Mouse (Mus musculus): Measurements from ENCODE around the gene Shroom1.
"Not testable (repeated sequence)": the region's sequence is repeated elsewhere in the genome, so short reads cannot be mapped to it uniquely, and the experiment has no call there.

The Shroom1 gene

DNA sequence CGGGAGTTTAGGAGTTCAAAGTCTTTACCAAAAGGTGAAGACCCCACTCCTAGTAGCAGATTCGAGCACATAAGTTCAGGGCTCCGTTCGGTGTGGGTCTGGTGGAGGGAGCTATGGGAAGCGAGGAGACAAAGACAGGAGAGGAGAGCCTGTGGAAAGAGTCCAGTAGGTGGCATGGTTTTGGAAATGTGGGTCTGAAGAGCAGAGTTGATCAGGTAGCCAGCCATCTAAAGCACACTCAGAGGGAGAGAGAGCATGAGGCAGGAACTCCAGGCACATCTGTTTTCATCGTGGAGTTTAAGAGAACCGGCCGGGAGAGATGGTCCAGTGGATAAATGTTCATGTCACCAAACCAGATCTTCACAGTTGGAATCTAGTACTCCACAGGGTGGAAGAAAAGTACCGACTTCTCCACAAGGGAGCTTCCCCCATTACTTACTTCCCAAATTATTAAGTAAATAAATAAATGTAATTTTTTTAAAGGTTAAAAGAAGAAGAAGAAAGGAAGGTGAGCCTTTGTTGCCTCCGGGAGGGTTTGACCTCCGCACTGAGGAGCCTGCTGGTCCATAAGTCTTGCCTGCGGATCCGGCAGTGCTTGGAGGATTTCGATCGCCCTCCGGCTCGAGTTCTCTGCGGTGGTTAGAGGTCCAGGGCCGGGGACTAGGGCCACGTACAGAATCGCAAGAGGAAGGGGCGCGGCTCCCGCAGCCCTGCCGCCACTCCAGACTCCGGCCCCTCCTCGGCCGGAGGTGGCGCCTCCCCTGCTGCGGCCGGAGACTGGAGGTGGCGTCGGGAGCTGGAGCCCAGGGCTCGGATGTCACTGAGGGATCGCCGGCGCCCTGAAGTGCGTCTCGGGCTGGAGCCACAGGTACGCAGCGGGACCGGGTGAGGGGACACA, at the start of gene Shroom1, which contains the start of gene Gm10447:
Gene Shroom1, plus strand, starts transcription at position 732 of the 898 bp plus-strand sequence.
Gene Gm10447, minus strand, starts transcription at position 637 of the 898 bp plus-strand sequence.
- no peak for DNase-seq (ENCODE audit: low read depth, low spot score)

DNA sequence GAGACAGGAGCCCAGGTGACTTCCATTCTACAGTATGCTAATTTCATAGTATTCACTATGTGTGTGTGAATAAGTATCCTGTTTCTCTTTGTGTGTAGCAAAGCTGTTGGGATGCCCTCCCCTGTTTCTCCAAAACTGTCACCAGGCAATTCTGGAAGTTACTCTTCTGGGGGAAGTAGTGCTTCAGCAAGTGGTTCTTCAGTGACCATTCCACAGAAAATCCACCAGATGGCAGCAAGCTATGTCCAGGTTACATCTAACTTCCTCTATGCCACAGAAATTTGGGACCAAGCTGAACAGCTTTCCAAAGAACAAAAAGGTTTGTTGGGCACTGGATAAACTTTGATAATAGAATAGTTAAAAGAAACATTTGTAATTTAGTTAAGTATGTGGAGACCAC, 45.3 kb upstream of the Shroom1 start:
- DNase-seq (ENCODE audit: low read depth, low spot score): no peak

- DNase-seq (ENCODE audit: low read depth, low spot score): no peak
These were observed 43.1 kb upstream of the Shroom1 start for GRCm38 (mm10) chr11:53413871-53414270.

GRCm38 (mm10) chr11:53418048-53418447, 39.0 kb upstream of the Shroom1 start:
- no peak for DNase-seq (ENCODE audit: low read depth, low spot score)

DNA sequence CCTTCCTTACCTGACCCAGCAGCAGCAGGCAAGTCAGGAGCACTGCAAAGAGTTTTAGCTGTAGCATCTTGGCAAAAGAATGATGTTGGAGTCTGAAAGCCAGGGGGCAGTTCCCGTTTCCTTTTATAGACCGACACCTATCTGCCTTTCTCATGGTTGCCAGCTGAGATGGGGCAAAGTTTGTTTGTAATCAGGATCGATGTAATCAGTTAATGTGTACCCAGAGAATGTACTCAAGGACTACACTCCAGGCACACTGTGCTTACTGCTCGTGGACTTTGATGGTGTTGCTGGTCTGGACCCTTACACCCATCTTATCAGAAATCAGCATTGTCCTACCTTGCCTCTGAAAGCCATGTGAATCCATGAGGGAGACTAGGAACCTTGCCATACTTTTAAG, 34.0 kb upstream of the Shroom1 start, which contains the start of gene Leap2:
Gene Leap2, minus strand, starts transcription at position 135 of the 400 bp plus-strand sequence.
- DNase-seq (ENCODE audit: low read depth, low spot score): no peak

GRCm38 (mm10) chr11:53424826-53425225, 32.2 kb upstream of the Shroom1 start:
- no peak for DNase-seq (ENCODE audit: low read depth, low spot score)

DNA sequence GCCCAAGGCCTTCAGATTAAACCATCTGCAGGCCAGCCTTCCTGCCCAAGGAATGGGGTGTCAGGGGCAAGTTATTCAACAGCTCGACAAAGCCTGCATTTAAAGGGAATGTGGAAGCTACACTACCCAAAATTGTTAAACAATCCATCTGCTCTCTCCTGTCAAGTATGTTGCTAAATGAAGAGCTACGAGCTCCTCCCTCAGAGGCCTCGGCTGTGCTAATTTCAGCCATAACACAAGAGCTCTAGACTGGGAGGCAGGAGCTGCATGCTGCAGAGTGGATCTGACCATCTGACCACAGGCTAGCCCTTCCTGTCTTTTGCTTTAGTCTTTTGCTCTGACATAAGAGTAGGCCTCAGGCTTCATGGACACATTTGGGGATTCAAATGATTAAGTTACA, 31.8 kb upstream of the Shroom1 start:
- DNase-seq (ENCODE audit: low read depth, low spot score): no peak

- DNase-seq (ENCODE audit: low read depth, low spot score): no peak
These were observed 31.2 kb upstream of the Shroom1 start for GRCm38 (mm10) chr11:53425711-53426255.

DNA sequence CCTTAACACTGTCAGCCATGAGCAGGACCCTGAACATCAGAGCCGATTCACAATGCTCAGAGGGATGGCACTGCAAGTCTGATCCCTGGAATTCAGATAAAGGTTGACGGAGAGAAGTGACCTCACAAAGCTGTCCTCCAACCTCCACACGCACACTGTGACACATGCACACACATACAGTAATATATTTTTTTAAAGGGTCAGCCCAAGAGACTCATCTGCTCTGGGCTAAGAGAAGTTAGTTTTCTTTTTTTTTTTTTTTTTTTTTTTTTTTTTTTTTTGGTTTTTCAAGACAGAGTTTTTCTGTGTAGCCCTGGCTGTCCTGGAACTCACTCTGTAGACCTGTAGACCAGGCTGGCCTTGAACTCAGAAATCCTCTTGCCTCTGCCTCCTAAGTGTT, 30.1 kb upstream of the Shroom1 start:
- not testable (repeated sequence) for DNase-seq (ENCODE audit: low read depth, low spot score)

- no peak for DNase-seq (ENCODE audit: low read depth, low spot score)
These were observed 28.9 kb upstream of the Shroom1 start for GRCm38 (mm10) chr11:53427993-53428715.

DNA sequence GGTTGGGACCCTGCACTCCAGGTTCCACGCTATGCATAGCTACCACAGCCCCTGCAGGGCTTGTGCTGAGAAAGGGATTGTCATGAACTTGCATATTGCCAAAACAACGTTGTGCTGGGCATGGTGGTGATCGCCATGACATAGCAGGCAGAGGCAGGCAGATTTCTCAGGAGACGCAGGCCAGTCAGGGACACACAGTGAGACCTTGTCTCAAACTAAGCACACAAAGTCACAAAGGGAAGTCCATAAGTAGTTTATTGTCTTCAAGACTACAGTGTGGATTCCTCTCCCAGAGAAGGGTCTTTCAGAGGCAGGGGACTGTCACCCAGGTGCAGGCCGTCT, 28.3 kb upstream of the Shroom1 start:
- no peak for DNase-seq (ENCODE audit: low read depth, low spot score)

DNA sequence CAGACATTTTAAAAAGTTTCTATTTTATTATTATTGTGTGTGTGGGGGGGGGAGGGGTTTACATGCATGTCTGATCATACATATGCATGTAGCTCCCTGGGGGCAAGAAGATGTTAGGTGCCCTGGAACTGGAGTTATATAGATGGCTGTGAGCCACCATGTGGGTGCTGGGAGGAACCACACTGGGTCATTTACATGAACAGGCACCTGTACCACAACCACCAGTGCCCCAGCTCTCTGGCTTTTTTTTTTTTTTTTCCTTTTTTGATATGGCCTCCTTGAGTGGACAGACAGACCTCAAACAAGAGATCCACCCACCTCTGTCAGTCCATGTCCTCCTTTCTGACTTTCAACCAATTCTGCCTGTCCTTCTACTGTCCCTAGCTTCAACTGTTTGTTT, 27.8 kb upstream of the Shroom1 start:
- DNase-seq (ENCODE audit: low read depth, low spot score): no peak

DNA sequence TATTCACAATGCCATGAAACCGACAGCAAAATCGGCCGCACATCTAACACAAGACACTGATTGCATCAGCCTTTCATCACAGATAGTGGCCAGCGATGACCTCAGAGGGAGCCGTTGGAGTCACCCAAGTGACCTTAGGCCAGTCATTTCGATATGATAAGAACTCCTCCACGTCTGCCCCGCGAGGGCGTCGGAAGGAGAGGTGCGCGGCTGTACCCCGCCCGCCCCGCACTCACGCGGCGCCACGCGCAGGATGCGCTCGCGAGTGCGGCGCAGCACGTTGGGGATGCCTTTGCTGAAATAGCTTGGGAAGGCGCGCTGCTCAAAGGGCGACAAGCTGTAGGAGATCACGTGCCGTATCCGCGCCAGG, 26.7 kb upstream of the Shroom1 start:
- DNase-seq (ENCODE audit: low read depth, low spot score): no peak

DNA sequence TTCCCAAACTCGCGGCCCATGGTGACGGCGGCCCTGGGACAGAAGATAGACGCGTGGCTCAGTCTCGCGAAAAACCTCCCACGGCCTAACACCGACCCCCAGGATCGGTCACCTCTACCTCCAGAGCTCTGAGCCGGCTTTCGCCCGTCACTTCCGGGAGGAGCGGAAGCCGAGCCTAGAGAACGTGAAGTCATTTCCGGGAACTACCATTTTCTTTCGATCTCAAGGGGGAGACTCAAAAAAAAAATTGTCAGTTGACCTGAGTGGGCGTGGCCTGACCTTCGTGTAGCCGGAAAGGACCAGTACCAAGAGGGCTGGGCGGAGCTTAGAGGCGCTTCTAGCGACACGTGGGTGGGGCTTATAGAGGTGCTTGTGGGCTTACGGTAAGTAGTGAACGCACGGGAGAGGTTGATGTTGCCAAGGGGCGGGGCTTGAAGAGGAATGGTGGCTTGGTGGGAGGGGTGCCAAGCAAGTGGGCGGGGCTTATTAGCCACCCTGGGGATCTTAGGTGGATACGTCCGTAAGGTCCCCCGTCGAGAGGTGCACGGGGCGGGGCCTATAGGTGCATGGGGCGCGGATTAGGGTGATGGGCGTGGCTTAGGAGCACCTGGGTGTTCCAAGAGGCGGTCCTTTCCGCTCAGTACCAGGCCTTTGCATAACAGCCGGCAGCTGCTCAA, 26.2 kb upstream of the Shroom1 start, which contains the start of the genes Uqcrq and Gdf9:
Gene Uqcrq, minus strand, starts transcription at position 162 of the 677 bp plus-strand sequence.
Gene Gdf9, plus strand, starts transcription at position 354 of the 677 bp plus-strand sequence.
- DNase-seq (ENCODE audit: low read depth, low spot score): peak; percentile 98

DNA sequence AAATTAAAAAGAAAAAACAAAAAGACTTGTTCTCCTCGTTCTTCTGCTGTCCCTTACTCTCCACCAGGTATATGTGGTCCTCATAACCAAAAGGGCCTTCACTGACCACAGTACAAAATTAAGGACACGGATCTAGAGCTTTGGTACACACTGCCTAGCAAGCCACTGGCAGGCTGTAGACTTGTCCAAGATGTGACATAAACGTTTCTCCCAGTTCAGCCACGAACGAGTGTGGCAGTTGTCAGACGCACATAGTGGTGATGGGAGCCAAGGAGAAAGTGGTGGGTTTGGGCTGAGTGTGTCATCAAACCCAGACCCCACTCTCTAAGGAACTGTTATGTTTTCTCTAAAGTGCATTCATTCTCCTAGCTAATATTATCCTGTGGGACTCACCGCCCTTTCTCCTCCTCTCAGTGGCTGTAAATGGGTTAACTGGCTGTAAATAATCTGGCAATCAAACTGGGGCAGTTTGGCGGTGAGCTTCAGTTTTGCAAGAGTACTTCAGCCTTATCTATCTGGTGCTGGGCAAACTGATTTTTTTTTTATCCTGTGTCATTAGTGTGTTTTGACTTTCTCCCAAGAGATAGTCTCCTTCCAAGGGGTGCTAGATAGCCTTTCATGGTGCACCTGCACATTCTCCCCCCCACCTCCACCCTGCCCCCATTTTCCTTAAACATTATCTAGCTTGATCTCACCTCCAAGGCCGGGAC, 25.5 kb upstream of the Shroom1 start:
- DNase-seq (ENCODE audit: low read depth, low spot score): no peak

- DNase-seq (ENCODE audit: low read depth, low spot score): no peak
These were observed 23.9 kb upstream of the Shroom1 start for GRCm38 (mm10) chr11:53433057-53433456.

DNA sequence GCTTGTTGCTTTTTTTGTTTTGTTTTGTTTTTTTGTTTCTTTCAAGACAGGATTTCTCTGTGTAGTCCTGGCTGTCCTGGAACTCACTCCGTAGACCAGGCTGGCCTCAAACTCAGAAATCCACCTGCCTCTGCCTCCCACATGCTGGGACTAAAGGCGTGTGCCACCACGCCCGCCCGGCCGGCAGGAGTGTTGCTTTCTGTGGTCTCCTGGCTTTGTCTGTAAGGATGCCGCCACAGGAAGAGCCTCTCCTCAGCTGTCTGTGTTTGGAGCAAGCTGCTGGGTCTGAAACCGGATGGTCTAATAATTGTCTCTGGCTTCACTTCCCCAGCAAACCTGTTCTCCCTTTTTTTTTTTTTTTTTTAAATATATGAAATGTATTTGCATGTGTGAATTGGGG, 21.5 kb upstream of the Shroom1 start:
- DNase-seq (ENCODE audit: low read depth, low spot score): no peak

- DNase-seq (ENCODE audit: low read depth, low spot score): no peak
These were observed 20.7 kb upstream of the Shroom1 start for GRCm38 (mm10) chr11:53436338-53436737.

DNA sequence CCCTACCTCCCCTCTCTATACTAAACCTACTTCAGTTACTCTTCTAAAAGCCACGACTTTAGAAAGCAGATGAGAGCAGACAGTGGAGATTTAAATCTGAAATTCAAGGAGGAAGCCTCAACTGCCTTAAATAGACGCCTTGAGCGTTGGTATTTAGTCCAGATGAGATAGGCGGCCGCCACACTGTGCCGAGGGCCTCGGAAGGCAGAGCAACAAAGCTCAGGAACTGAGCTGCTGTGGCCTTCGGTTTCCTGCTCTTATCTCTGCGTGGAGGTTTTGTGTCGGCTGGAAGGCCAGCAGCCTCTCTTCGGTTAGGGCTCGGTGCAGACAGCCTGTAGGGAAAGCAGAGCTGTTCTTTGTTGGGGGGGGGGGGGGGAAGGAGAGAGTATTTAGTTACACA, 15.1 kb upstream of the Shroom1 start:
- DNase-seq (ENCODE audit: low read depth, low spot score): no peak

DNA sequence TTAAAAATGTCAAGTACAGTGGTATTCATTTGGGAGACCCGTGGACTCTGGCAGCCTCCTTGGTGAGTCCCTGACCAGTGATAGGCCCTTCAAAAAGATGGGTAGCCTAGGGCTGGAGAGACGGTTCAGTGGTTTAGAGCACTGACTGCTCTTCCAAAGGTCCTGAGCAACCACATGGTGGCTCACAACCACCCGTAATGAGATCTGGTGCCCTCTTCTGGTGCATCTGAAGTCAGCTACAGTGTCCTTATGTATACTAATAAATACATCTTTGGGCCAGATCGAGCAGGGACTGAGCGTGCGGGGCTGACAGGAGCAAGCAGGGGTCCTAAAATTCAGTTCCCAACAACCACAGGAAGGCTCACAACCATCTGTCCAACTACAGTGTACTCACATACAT, 13.1 kb upstream of the Shroom1 start:
- DNase-seq (ENCODE audit: low read depth, low spot score): no peak

GRCm38 (mm10) chr11:53445562-53445961, 11.4 kb upstream of the Shroom1 start:
- no peak for DNase-seq (ENCODE audit: low read depth, low spot score)
